Mouse (Mus musculus) liver, adult 2 months (tissue): ENCODE data around the gene H2-Eb2.

ENCODE experiments used
- CTCF ChIP-seq: fragments of 200-500 bp; IDR thresholded peaks from 2 replicates; pipeline ENCODE4 v1.5.1; 2011; ENCODE audit warnings: low read depth, low read length, control low read depth
- POLR2A ChIP-seq: fragments of 200-500 bp; IDR thresholded peaks from 2 replicates; pipeline ENCODE4 v1.6.1; 2011; ENCODE audit warnings: low read length, control low read depth; ENCODE audit not compliant: insufficient read depth; ENCODE audit errors: extremely low read depth

DNA sequence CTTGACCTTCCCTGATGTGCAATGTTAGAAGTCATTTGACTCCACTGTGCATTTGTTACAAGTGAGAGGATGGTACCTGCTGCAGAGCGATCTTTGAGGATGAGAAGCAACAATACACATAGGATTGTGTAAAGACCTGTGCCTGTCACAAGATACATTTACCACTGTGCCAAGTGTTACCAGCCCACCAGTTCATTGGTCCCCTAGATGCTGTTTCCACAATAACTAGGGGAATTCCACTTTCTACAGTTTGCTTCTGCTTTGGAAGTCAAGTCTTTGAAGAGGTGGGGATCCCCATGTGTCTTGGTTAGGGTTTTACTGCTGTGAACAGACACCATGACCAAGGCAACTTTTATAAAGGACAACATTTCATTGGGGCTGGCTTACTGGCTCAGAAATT, 5.7 kb downstream of the H2-Eb2 start:
- TF ChIP-seq CTCF (no peak), POLR2A (no peak)
